Mouse (Mus musculus): Measurements from ENCODE around the gene Mks1.

The Mks1 gene

DNA sequence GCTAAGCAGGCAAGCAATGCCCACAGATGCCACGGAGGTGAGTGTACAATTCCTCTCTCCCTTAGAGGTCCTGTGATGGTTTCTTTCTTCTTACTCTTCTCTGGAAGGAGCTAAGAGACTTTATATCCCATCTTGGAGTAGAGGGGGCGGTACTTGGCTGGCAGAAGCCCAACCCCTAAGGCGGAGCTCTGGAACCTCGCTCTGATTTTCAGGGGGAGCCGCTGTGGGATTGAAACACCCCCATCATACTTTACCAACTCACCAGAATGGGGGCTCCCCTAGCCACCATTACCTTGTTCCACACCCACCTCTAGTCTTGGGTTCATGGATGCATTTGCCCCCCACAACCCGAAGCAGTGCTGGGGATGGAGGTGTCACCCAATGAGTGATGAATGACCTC is 22.4 kb downstream of the Mks1 start, which contains the start of gene Epx:
Gene Epx (minus strand): TSS at position 101 of the 400 bp plus-strand sequence.
- DNase-seq (ENCODE audit: low spot score) = no peak

DNA sequence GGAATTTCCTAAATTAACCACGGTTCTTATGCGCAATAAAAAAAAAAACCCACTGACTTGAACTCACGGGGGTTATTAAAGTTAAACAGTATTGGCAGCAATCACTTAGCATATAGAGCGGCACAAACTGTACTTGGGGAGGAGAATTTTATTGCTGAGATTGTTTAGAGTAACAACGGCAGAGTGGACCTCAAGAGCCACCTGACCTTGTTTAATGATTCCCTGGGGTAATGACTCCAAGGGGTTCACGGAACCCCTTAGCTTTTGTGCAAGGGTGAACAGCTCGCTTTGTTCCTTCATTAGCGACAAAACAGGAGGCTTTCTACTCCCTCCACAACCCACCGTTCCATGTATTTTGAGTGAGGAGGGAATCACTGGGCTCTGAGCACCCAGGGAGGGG is 26.8 kb downstream of the Mks1 start:
- no peak for DNase-seq (ENCODE audit: low spot score)

DNA sequence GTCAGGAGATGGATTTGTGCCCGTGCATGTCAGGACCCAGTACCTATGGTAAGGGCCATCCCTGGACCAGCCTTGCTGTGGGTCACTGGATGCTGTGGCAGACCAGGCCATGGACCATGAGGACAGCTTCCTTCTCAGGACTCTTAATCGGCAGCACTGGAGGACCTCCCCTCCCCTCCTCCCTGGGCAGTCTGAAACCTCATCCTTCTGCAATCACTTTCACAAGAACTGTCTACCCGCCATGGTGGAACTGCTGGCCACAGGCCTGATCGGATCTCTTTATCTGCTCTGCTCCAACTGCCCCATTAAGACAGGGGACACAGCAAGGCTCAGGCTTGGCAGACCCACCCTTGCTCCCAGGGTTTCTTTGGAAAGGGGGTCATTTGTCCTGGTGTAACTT is 28.7 kb downstream of the Mks1 start:
- DNase-seq (ENCODE audit: low spot score) = no peak

DNA sequence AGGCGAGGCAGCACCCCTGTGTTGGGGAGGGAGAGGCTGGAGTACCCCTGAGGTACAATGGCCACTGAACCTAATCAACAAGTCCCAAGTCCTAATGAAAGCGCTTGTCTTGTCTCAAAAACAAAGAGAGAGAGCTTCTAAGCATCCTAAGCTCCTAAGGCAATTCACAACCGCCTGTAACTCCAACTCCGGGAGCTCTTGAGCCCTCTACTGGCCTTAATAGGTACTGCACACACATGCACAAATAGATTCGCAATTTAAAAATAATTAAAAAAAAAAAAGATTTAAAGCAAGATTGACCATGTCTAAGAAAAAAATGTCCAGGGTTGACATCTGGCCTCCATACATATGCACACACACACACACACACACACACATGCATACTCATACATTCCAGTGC is 30.5 kb downstream of the Mks1 start:
- DNase-seq (ENCODE audit: low spot score) = no peak

DNA sequence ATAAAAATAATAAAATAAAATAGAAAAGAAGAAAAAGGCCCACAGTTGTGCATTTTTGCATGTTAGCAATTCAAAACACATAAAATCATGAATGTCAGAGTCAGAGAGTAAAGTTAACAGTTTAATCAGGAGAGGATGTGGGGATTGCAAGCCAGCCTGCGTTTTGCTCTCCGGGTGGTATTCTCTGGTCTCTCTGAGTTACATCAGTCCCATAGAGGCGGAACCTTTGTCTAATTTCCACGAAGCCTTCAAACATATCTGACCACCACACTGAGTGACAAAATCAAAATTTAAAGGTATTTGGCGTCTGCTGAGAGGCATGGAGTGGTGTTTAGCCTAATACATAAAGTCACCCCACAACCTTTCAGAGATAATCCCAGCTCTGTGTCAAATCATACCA is 31.8 kb downstream of the Mks1 start:
- DNase-seq (ENCODE audit: low spot score) = no peak

DNA sequence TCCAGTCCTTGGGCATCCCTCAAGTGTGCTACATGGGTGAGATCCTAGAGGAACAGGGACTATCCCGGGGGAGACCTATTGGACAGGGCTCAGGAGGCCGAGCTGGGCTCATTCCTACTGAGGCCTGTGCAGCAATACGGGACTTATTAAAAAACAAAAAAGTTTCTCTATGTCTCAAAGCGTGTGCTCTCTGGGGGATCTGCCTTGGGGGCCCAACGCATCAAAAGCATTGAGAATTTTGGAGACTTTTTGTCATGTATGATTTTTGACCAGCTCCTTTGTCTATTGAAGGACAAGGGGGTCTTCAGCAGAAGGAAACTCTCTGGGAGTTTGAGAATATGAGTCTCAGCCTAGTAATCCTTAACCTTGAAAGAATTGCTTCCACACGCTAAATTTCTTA is 39.2 kb downstream of the Mks1 start, which contains the start of gene Olfr462:
Gene Olfr462 (minus strand): TSS at position 101 of the 400 bp plus-strand sequence.
- DNase-seq (ENCODE audit: low spot score) = no peak

DNA sequence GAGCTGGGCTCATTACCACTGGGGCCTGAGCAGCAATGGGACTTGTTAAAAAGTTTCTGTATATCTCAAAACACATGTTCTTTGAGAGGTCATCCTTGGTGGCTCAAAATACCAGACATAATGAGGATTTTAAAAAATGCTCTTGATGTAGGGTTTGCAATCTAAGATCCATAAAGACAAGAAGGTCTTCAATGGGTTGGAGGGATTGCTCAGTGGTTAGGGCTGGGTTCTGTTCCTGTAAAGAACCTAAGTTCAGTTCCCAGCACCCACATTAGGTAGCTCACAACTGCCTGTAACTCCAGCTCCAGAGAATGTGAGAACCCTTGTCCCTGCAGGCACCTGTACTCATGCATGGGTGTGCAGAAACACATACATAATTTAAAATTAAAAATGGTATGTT is 44.3 kb downstream of the Mks1 start, which contains the start of gene Olfr463:
Gene Olfr463 (minus strand): TSS at position 101 of the 400 bp plus-strand sequence.
- DNase-seq (ENCODE audit: low spot score) = no peak

DNA sequence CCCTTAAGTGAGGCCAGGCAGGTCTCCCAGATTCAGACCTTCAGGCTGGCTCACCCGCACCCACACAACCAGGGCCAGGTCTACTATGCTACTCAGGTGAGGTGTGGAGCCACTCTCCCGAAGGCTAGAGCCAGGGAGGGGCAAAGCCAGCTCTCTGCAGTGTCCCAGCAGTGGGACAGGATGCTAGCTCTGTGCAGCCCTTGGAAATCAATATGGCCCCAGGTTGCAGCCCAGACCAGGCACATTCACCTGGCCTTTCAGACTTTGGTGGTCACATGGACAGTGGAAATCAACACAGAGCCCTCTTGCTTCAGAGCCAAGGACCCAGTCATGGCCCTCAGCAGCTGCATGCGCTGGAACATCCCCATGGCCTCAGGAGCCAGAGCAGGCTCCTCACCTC is 51.3 kb downstream of the Mks1 start:
- DNase-seq (ENCODE audit: low spot score) = no peak

All from layer of hippocampus, adult 11-12 months (tissue).